Mouse (Mus musculus): ENCODE measurements around the gene Tmco5.

Tmco5 gene

DNA sequence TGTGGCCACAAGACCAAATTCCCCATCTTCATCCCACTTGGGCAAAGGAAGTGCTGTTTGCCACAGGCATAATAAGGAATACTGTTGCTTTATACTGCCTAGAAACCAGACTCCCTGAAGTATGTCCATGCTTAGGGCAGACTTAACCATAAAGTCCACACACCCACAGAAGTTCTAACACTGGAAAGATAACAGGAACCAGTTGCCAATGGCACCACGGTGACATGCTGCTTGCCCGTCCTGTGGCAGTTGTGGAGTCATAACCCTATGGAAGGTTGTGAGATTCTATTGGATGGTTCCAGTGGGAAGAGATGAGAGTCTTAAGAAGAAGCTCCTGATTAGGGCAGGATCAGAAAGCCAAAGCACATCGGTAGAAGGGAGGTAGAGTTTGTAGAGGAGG, at the start of gene Tmco5:
Gene Tmco5 (plus strand): TSS at position 301 of the 400 bp plus-strand sequence.
- in situ Hi-C loops (cut with MboI), result loop anchor here (25.0 kb wide), 1 partner anchor 559 kb away; no protein-coding TSS in a partner anchor

DNA sequence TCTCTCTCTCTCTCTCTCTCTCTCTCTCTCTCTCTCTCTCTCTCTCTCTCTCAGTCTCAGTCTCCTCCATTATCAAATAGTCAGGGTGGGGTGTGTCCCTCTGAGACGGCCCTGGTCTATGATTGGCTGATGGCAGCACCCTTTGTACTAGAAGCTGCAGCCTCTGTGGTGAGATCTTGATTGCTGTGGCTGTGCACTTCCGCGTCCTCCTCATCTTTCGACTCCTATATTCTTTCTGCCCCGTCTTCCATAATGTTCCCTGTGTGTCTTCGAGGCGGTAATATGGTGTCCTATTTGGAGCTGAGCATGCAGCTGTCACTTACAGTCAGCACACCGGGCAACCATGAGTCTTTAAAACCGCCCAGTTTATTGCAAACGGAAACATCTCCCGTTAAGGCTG, 46.6 kb upstream of the Tmco5 start:
- in situ Hi-C loops (cut with MboI), result no loop called here

GRCm38 (mm10) chr2:116837829-116838228, 40.7 kb upstream of the Tmco5 start:
- in situ Hi-C loops (cut with MboI), result no loop called here

DNA sequence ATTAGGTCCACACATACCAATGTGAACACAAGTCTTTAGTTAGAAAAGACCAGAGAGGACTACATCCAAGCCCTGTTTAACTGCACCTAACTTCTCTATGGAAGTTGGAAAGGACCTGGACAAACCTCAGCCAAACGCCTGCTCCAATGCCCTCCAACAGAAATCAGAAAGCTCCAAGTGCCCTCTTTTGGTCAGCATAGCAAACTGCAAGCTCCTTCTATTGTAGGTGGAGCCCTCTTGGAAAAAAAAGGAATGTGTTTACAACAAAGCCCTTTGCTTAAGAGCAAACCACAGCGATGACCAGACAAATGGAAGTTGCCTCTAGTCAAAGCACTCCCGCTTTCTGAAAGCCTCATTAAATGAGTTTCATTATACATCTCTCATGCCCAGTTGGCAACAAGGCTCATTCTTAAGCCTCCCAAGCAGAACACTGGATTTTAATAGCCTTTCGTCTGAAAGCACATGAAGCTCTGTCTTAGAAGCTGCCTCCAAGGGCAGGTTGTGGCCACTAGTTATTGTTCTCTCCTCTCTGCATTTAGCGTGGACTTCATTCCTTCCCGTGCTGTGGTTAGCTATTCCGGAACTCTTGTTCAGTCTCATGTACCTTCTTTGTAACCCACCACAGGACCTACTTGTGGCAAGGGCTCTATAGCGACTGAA, 39.8 kb upstream of the Tmco5 start:
- in situ Hi-C loops (cut with MboI), result no loop called here

GRCm38 (mm10) chr2:116849980-116850636, 28.4 kb upstream of the Tmco5 start:
- in situ Hi-C loops (cut with MboI), result no loop called here

GRCm38 (mm10) chr2:116851356-116851755, 27.1 kb upstream of the Tmco5 start:
- in situ Hi-C loops (cut with MboI), result no loop called here

- in situ Hi-C loops (cut with MboI), result no loop called here
These were observed 26.2 kb upstream of the Tmco5 start for GRCm38 (mm10) chr2:116852249-116852648.

DNA sequence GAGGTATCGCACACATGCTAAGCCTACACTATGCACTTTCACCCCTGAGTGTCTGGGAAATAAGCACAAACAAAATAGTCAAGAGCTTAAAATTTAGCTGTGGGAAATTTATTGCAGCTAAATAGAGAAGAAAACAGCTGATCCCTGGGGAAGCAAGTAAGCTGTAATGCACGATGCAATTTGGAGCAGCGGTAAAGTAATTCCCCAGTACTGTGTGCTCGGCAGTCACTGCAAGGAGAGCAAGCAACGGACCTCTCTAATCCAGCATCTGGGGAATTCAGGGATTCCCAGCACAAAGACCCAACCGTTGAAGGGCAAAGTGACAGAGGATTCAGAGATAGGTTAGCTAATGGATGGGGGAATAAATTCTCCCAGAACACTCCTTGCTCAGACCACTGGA, 19.8 kb upstream of the Tmco5 start:
- in situ Hi-C loops (cut with MboI), result no loop called here

DNA sequence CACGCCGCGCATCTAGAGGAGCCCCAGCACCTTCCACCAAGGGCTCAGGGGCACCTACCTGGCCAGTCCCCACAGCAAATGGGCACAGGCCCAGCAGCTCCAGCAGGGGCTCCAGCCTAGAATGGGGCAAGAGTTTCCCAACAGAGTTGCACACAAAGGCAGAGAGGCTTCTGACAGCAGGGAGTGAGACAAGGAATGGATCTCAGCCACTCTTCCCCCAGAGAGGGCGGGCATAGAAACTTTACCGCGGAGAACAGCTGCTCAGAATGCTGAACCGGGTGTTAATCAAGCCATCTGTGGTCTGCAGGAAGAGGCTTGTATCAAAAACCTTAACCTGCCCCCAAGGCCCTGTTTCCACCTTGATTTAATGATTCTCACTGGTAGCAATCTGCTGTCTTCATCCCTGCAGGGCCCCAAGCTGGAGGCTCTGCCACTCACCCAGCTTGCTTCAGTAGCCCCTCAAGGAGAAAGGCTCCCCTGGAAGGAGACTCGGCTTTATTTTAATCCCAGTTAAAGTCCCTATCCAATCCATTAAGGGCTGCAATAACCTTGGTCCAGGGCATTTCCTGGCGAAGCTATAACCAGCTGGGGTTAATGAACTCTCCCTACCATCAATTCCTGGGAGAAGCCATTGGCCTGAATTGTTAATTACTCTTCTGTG, 1.4 kb upstream of the Tmco5 start:
- in situ Hi-C loops (cut with MboI), result loop anchor here (25.0 kb wide), 1 partner anchor 560 kb away; no protein-coding TSS in a partner anchor

GRCm38 (mm10) chr2:116879730-116880129, 1.2 kb downstream of the Tmco5 start:
- in situ Hi-C loops (cut with MboI), result loop anchor here (25.0 kb wide), 1 partner anchor 558 kb away; no protein-coding TSS in a partner anchor

GRCm38 (mm10) chr2:116893316-116893987, 15.0 kb downstream of the Tmco5 start:
- in situ Hi-C loops (cut with MboI), result loop anchor here (25.0 kb wide), 1 partner anchor 544 kb away; no protein-coding TSS in a partner anchor

DNA sequence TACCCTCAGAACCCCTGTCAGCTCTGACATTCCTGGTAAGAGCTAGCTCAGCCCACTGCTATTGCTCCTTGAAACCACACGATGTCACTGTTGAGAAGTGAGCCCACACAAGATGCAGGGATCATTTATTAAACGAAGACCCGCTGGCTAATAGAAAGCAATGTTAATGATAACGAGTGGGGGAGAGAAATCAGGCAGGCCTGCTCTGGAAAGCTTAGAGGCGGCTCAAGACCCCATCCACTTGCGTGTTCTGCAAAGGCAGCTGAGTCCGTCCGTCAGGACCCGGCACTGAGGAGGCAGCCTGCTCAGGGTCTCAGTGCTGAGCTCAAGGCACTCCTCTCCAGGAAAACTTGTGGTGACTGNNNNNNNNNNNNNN, 15.5 kb downstream of the Tmco5 start:
- in situ Hi-C loops (cut with MboI), result loop anchor here (25.0 kb wide), 1 partner anchor 543 kb away; no protein-coding TSS in a partner anchor

- in situ Hi-C loops (cut with MboI), result loop anchor here (5.0 to 25.0 kb wide), 2 partner anchors 283 to 538 kb away; no protein-coding TSS in a partner anchor
These were observed 21.3 kb downstream of the Tmco5 start for GRCm38 (mm10) chr2:116899615-116900272.

GRCm38 (mm10) chr2:116900273-116900843, 21.9 kb downstream of the Tmco5 start:
- in situ Hi-C loops (cut with MboI), result loop anchor here (5.0 kb wide), 1 partner anchor 282 kb away; no protein-coding TSS in a partner anchor

- in situ Hi-C loops (cut with MboI), result no loop called here
These were observed 29.8 kb downstream of the Tmco5 start for GRCm38 (mm10) chr2:116908268-116908667.

DNA sequence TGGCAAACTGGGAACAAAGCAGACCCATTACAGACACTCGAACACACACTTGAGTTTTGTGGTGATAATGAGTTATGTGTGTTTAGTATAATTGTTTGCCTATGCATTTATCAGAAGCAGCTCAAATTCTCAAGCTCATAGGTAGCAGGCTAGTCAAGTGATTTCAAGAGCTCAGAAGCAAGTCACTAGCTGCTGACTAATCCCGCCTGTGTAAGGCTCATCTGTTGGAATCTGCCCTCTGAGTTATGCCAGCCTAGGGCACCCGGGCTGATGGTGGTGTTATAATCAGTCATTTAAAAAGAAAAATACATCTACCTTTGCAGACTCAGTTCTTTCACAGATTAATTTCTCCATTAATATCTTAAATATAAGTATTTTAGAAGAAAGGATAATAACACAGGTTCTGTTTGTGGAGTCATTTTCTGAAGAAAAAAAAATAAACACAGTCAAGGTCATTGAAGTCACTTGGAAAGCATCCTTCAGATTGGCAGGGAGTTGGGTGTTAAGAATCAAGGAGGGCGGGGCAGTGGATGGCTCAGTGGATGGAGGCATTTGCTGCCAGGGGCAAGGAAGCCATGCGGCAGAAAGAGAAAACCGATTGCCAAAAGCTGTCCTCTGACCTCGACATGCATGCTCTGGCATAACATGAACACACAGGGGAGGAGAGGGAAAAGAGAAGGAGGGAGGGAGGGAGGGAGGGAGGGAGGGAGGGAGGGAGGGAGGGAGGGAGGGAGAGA, 34.0 kb downstream of the Tmco5 start:
- in situ Hi-C loops (cut with MboI), result no loop called here

DNA sequence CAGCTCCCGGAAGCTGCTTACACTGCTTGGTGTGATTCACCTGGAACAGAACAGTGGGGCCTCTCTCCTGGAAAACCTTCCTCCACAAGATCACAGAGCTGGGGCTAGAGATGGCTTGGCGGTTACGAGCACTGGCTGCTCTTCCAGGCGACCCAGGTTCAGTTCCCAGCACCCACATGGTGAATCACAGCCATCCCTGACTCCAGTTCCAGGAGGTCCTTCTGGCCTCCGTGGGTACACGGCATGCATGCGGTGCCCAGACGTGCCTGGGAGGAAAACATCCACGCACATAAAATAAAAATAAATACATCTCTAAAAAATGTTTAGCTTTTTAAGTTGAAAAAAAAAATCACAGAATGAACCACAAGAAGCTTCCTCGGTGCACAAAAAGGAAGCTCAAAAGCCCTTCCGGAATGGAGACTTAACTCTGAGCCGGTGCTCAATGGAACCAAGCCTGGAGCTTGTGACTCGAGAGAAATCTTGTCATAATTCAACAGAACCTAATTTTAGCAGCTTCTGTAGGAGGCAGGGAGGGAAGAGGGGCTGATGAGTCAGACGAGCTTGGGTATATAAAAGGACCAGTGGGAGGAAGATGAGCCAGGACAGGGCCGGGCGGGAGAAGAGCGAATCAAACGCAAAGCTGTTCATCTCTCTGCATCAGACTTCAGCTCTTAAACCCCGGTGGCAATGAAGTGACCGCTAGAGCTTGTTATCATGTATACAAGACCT, 35.4 kb downstream of the Tmco5 start:
- in situ Hi-C loops (cut with MboI), result no loop called here

- in situ Hi-C loops (cut with MboI), result no loop called here
These were observed 36.1 kb downstream of the Tmco5 start for GRCm38 (mm10) chr2:116914636-116915035.

GRCm38 (mm10) chr2:116918598-116918997, 40.1 kb downstream of the Tmco5 start:
- in situ Hi-C loops (cut with MboI), result no loop called here

Data from mature B cell (primary cell).